Mouse (Mus musculus) retina, embryonic 14.5 days (tissue): ENCODE results near the gene Gm3453.
"Not testable (repeated sequence)": the region's sequence is repeated elsewhere in the genome, so short reads cannot be mapped to it uniquely, and the experiment has no call there.

ENCODE experiments used
- DNase-seq: peaks from one replicate; pipeline ENCODE4 v3.0.0-alpha.2; 2015; ENCODE audit warnings: low spot score

The Gm3453 gene

GRCm38 (mm10) chr14:5979037-5979436 is at the start of gene Gm3453:
Gene Gm3453 (minus strand): TSS chr14:5979137.
- DNase-seq = not testable (repeated sequence)

GRCm38 (mm10) chr14:5987136-5987535 is 8.2 kb upstream of the Gm3453 start:
- not testable (repeated sequence) for DNase-seq

GRCm38 (mm10) chr14:5962441-5962840 is 16.5 kb downstream of the Gm3453 start:
- not testable (repeated sequence) for DNase-seq

- DNase-seq = not testable (repeated sequence)
Observed at GRCm38 (mm10) chr14:5961635-5962034, 17.3 kb downstream of the Gm3453 start, which contains the start of gene Gm3248. Gene Gm3248 (minus strand): TSS chr14:5961745.

- DNase-seq = not testable (repeated sequence)
Observed at GRCm38 (mm10) chr14:5961102-5961501, 17.8 kb downstream of the Gm3453 start.

- not testable (repeated sequence) for DNase-seq
Observed at GRCm38 (mm10) chr14:5960479-5960878, 18.5 kb downstream of the Gm3453 start.

- not testable (repeated sequence) for DNase-seq
Observed at GRCm38 (mm10) chr14:5923276-5923675, 55.7 kb downstream of the Gm3453 start.
